Mouse (Mus musculus): ENCODE measurements around the gene Ppp3ca.

Gene Ppp3ca

DNA sequence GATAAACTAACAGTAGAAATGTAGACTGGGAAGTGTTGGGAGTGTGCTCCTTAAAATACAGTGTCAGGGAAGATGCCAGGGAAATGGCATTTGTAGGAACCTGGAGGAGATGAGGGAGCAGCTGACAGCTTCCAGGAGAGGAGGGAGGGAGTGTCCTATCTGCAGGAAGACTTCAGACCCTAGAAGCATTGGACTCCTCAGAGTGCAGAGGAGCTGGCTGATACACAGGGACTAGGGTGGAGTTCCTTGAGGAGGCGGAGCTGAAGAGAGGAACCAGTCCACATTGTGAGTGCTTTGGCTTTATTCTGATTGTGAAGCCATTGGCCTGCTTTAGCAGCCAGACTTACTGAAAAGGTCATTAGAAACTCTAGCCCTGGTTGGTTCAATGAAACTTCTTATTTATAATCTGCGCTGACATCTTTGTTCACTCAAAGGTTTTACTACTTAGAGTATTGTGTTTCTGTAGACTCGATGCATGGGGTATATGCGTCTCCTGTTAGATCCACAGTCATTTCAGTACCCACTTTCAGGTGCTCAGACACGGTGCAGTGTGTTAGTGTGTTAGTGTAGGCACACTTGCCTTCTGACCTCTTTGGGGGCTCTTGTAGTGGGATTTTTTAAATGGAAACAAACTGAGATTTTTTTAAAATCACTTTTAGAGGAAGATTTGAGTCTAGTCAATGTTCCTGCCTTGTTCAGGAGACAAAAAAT, 99.0 kb downstream of the Ppp3ca start:
- no peak for DNase-seq

GRCm38 (mm10) chr3:136769486-136769882, 99.6 kb downstream of the Ppp3ca start:
- no peak for DNase-seq

DNA sequence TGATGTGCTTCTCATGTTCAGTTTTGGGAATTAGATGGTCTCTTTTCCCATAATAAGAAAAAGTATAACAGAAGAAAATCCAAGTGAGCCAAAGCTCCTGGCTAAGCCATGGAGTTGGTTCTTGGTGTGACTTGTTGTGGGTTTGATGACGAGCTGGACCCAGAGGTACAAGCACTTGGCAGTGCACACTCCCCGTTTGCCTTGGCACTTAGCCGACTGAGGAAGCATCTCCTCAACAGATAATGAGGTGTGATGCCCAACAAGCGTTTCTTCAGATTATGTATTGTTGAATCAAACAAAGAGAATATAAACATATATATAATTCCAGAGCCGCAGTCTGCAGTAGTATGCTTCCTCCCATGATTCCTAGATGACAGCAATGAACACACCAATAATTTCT, 101.8 kb downstream of the Ppp3ca start:
- DNase-seq, result no peak

DNA sequence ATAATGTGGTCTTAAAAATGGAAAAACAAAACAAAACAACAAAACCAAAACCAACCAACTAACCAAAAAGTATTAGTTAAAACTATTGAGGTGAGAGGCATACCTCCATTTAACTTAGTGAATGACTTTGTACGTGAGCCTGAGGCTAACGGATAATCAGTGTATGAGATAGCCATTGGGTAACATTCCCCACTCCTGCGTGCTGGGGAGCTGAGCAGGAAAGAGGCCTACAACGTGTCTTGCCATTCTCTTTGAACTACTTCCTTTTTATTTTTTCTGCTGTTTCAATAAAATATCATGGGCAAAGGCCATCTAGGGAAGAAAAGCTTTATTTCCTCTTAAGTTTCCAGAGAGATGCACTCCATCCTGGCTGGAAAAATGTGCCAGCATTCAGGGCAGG, 103.3 kb downstream of the Ppp3ca start:
- DNase-seq, result no peak

DNA sequence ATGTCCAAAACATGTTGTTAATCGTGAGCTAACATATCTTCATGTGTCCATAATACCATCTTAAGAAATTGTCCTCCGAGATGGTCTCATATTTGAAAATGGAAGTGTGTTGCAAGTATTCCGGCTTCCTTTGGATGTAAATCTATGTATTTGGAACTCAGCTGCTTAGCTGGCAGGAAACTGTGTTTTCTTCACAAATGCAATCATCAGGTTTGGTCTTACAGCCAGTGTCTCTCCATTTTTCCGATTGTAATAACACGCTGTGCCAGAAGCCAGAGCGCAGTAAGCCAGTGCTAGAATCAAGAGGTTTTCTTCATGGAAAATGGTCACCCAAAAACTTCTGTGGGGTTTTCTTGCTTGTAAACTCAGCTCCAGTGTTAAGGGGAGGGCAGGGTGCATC, 104.3 kb downstream of the Ppp3ca start:
- no peak for DNase-seq

DNA sequence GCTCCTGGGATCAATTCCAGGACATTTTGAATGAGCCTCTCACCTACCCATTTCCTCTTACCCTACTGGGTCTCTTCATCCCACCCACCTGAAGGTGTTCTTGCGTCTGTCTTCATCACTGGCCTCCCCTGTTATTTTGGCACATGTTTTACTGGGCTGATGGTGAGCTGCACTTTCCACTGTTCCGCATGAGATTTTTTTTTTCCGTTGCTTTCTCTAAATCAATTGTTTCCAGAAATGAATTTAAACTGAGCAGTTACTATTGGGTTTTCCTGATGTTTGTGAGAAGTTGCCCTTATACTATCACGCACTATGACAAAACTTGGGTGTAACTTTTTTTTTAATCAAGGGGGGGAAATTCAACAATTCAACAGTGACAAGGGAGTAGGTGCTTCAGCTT, 106.6 kb downstream of the Ppp3ca start:
- DNase-seq, result no peak

- no peak for DNase-seq
Measured at GRCm38 (mm10) chr3:136777380-136777779, 107.5 kb downstream of the Ppp3ca start.

- DNase-seq, result no peak
Measured at GRCm38 (mm10) chr3:136777787-136778216, 107.9 kb downstream of the Ppp3ca start.

- no peak for DNase-seq
Measured at GRCm38 (mm10) chr3:136780321-136780720, 110.4 kb downstream of the Ppp3ca start.

GRCm38 (mm10) chr3:136782058-136782457, 112.1 kb downstream of the Ppp3ca start:
- DNase-seq, result no peak

DNA sequence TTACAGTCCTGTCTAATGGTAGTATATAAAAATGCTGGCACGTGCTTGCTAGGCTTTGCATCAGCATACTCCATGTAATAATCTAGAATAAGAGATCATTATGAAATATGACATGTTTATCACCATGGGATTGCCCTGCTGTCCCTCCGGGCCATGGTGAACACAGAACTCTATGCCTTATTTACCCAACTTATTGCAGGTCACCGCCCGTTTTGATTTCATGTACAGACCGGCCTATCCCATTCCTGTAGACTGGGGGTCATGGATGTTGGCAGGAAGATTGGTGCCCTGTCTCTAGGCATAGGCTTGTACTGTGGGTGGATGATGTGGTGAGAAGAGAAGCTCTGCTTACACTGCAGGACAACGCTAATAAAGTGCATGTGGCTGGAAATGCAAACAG, 115.8 kb downstream of the Ppp3ca start:
- no peak for DNase-seq

DNA sequence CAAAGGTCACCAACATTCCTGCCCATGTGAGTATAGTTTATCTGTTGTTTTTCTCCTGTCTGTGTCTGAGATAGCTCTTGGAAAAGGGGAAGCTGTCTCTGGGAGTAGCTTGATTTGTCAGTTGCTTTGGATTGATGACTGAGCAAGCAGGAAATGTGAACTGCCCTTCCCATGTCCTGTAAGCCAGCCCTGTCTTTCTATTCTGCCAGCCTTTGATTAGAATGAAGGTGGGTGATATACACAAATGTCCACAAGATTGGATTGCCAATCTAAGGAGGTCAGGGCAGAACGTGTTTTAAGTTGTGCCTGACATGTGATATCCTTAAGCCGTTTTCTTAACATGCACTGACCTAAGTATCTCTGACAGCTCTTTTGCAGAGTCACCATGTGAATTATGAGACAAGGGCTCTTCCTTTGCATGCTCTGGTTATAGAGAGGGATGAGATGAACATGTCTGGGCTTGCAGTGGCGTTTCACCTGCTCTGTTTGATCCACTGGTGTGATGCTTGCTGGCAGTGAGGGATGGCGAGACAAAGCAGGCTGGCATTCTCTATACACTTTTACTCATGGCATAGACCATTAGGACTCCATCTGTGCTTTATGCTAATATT, 120.4 kb downstream of the Ppp3ca start:
- DNase-seq, result no peak

DNA sequence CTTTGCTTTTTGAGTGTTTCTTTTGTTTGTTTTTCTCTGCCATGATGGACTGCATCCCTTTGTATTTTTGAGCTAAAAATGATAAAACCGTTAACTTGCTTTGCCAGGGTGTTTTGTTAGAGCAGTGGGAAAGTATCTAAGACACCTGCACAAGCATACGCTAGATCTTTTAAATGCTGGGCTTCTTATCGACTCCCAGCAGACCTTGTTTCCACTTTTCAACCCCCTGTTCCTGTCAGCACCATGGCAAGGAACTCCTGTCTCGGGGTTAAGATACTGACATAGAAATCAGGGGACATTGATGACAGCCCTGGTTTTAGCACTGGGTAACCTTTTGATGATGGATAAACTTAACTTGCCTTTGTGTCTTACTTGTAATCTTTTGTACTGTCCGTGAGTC, 121.5 kb downstream of the Ppp3ca start:
- DNase-seq, result no peak

GRCm38 (mm10) chr3:136791946-136792345, 122.0 kb downstream of the Ppp3ca start:
- DNase-seq, result no peak

DNA sequence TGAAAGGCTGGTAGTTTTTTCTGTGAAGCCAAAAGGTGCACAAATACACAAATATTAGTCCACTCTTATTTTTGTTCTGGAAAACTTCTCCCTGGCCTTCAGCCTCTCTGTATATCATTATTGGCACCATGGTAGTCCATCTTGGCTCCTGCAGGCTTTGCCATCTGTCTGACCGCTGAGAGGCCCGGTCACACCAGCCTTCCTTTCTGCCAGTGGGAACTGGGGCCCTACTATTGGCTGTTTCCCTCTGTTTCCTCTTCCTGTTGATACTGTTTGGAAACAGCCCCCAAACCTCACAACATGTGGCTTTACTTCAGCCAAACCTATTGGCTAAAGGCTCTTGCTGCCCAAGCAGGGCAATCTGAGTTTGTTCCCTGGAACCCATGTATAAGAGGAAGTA, 123.5 kb downstream of the Ppp3ca start:
- no peak for DNase-seq

- no peak for DNase-seq
Measured at GRCm38 (mm10) chr3:136794426-136795217, 124.7 kb downstream of the Ppp3ca start.

DNA sequence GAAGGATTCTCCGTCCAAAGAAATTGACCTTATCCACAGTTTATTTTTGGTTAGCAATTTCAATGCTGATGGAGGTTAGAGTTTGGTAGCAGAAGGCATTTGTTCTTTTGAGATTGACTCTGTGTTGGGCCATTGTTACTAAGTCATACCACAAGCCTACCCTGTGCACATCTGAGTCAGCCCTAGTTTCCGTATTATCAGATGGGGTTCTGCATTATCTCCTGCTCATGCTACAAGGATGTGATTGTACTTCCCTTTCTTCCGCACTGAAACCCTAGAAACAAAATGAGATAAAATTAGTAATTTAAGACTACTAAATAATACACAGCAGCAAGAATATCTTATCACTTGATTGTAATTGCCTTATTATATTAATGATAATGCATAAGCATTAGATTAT, 129.0 kb downstream of the Ppp3ca start:
- DNase-seq, result no peak

DNA sequence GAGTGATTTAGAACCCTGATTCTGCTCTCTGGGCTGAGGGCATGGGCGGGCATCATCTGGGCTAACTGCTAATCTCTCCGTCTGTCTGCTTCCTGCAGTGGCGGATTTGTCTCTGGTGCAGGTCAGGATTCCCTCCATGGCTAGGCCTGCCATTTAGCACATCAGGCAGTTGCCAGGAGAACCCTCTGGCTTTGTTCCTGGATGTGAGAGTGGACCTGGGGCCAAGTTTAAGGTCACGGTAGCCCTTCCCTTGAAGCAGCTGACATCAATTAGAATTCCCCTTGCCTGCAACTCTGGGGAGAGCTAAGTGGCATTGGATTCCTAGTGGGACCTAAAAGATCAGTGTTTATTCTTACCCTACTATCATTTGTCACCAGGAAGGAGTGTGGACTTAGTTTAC, 132.7 kb downstream of the Ppp3ca start:
- DNase-seq, result no peak

- DNase-seq, result no peak
Measured at GRCm38 (mm10) chr3:136805897-136806296, 136.0 kb downstream of the Ppp3ca start.

- no peak for DNase-seq
Measured at GRCm38 (mm10) chr3:136810271-136810670, 140.3 kb downstream of the Ppp3ca start.

DNA sequence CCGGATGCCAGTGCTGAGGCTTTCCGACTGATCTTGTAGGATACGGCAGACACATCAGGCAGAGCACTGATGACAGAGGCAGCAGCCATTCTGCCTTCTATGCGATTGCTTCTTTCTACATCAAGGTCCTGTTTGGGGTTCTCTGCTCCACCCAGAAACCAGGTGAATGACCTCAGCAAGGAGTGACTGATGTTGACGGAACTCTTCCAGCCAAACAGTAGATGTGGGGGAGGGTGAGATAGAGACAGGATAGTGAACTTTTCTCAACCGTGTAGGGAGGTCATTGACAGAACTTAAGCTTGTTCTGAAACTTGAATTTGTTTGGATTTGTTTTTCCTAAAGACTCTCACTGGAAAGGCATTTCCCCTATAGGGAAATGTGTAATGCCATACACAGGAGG, 142.2 kb downstream of the Ppp3ca start:
- no peak for DNase-seq

DNA sequence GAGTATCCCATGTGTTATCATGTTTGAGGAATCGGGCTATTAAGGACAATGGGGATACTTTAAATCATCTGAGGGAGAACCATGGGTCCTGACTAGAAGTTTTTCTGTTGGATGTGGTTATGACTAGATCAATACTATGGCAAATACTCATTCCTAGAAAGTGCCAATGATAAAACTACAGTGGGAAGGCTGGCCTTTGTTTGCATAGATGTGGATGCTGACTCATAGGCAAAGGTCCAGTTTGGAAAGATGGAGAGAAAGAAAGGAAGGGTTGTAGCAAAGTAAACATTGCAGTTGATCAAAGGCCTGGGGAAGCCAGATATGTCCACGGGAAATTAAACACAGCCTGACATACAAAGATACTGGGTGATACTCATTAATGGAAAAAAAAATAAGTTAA, 142.9 kb downstream of the Ppp3ca start:
- DNase-seq, result no peak

DNA sequence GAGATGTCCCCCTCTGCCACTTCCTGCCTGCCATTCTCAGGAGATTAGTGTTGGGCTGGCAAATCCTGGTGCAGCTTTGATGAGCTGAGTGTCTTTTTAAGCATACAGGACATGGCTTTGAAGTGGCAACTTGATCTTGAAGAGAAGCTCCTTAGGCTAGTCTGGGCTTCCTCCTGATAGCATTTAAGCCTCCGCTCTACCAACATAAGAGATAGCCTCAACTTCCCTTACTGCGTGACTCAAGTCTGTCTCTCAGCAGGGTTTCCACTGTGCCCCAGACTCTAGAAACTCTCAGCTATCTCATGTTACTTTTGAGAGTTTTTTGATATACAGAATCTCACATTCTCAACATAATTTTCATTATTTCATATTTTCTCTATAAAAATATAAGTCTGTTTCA, 144.0 kb downstream of the Ppp3ca start:
- no peak for DNase-seq

- no peak for DNase-seq
Measured at GRCm38 (mm10) chr3:136814916-136815315, 145.0 kb downstream of the Ppp3ca start.

All from layer of hippocampus, adult 9-11 months (tissue).